Mouse (Mus musculus): Measurements from ENCODE around the gene C3ar1. TPM values are rescaled to one million over a fixed set of nuclear protein-coding genes. Genes with fewer than 3 reads are reported as not detected.

The C3ar1 gene
- polyA plus RNA-seq, 1 experiment from 2014 or later, result 2.1 TPM

- 61% methylated on average over 4 of the region's 4 CpGs for WGBS (ENCODE audit: insufficient replicate concordance)
- no peaks in the 10 kb centered on the region for H3K9me3 ChIP-seq (ENCODE audit: low read length)
- peak; percentile 50; the same call in 1 of the 2 replicates for ATAC-seq
- H3K9ac ChIP-seq (replicated peaks), result no peak overlapping the region
- H3K4me3 ChIP-seq (ENCODE audit: low read depth, low read length), result no peak overlapping the region
- no peak overlapping the region for H3K27ac ChIP-seq (ENCODE audit: low read depth)
- no peaks in the 10 kb centered on the region for H3K27me3 ChIP-seq (ENCODE audit: insufficient read depth, low read length)
- peaks cover 65% of the 10 kb centered on the region for H3K36me3 ChIP-seq (replicated peaks; ENCODE audit: insufficient read depth, low read length)
- TF ChIP-seq CTCF (IDR thresholded peaks at IDR 0.05; ENCODE audit: low read depth), result peak; percentile 92
- TF ChIP-seq EP300 (IDR thresholded peaks at IDR 0.05; ENCODE audit: low read depth), result no peak
- no peaks in the 10 kb centered on the region for H3K4me1 ChIP-seq (ENCODE audit: insufficient read depth)
- peak; percentile 54 for DNase-seq
- no peak overlapping the region for H3K4me2 ChIP-seq (ENCODE audit: low read depth, low read length)
Observed at GRCm38 (mm10) chr6:122834365-122834764, 21.6 kb downstream of the C3ar1 start.

- Histone ChIP-seq H3K9ac (replicated peaks) (no peak overlapping the region), H3K36me3 (replicated peaks; ENCODE audit: insufficient read depth, low read length) (peaks cover 59% of the 10 kb centered on the region), H3K27me3 (ENCODE audit: insufficient read depth, low read length) (no peaks in the 10 kb centered on the region), H3K4me1 (ENCODE audit: insufficient read depth) (no peaks in the 10 kb centered on the region), H3K27ac (ENCODE audit: low read depth) (no peak overlapping the region), H3K4me2 (ENCODE audit: low read depth, low read length) (no peak overlapping the region), H3K9me3 (ENCODE audit: low read length) (no peaks in the 10 kb centered on the region), H3K4me3 (ENCODE audit: low read depth, low read length) (no peak overlapping the region)
- DNase-seq (no peak), ATAC-seq (no peak)
- no peak for TF ChIP-seq CTCF (IDR thresholded peaks at IDR 0.05; ENCODE audit: low read depth)
- TF ChIP-seq EP300 (IDR thresholded peaks at IDR 0.05; ENCODE audit: low read depth), result no peak
- 73% methylated on average over 7 of the region's 7 CpGs for WGBS (ENCODE audit: insufficient replicate concordance)
Observed at GRCm38 (mm10) chr6:122832880-122833279, 23.1 kb downstream of the C3ar1 start.

GRCm38 (mm10) chr6:122828086-122828485 is 27.9 kb downstream of the C3ar1 start:
- Histone ChIP-seq H3K4me3 (ENCODE audit: low read depth, low read length) (no peak overlapping the region), H3K9ac (replicated peaks) (no peak overlapping the region), H3K9me3 (ENCODE audit: low read length) (no peaks in the 10 kb centered on the region), H3K27me3 (ENCODE audit: insufficient read depth, low read length) (no peaks in the 10 kb centered on the region), H3K36me3 (replicated peaks; ENCODE audit: insufficient read depth, low read length) (peaks cover 21% of the 10 kb centered on the region), H3K4me2 (ENCODE audit: low read depth, low read length) (no peak overlapping the region), H3K27ac (ENCODE audit: low read depth) (no peak overlapping the region), H3K4me1 (ENCODE audit: insufficient read depth) (peaks cover 33% of the 10 kb centered on the region)
- no peak for ATAC-seq
- WGBS (ENCODE audit: insufficient replicate concordance), result 53% methylated on average over 13 of the region's 13 CpGs
- TF ChIP-seq EP300 (IDR thresholded peaks at IDR 0.05; ENCODE audit: low read depth), result no peak
- peak; percentile 69 for TF ChIP-seq CTCF (IDR thresholded peaks at IDR 0.05; ENCODE audit: low read depth)
- peak; percentile 53 for DNase-seq

- Histone ChIP-seq H3K4me1 (ENCODE audit: insufficient read depth) (peaks cover 42% of the 10 kb centered on the region), H3K9ac (replicated peaks) (peak overlapping the region; percentile 59), H3K27me3 (ENCODE audit: insufficient read depth, low read length) (no peaks in the 10 kb centered on the region), H3K9me3 (ENCODE audit: low read length) (no peaks in the 10 kb centered on the region), H3K36me3 (replicated peaks; ENCODE audit: insufficient read depth, low read length) (peaks cover 11% of the 10 kb centered on the region), H3K4me2 (ENCODE audit: low read depth, low read length) (peak overlapping the region; percentile 89), H3K4me3 (ENCODE audit: low read depth, low read length) (peak overlapping the region; percentile 48), H3K27ac (ENCODE audit: low read depth) (peak overlapping the region; percentile 44; the same call in 1 of the 2 replicates)
- ATAC-seq (peak; percentile 91), DNase-seq (peak; percentile 66)
- TF ChIP-seq CTCF (IDR thresholded peaks at IDR 0.05; ENCODE audit: low read depth), result no peak
- TF ChIP-seq EP300 (IDR thresholded peaks at IDR 0.05; ENCODE audit: low read depth), result no peak
- WGBS (ENCODE audit: insufficient replicate concordance), result 5% methylated on average over 29 of the region's 29 CpGs
Observed at GRCm38 (mm10) chr6:122825923-122826742, 29.8 kb downstream of the C3ar1 start.

GRCm38 (mm10) chr6:122825166-122825565 is 30.8 kb downstream of the C3ar1 start:
- Histone ChIP-seq H3K9me3 (ENCODE audit: low read length) (no peaks in the 10 kb centered on the region), H3K9ac (replicated peaks) (no peak overlapping the region), H3K27ac (ENCODE audit: low read depth) (no peak overlapping the region), H3K4me2 (ENCODE audit: low read depth, low read length) (no peak overlapping the region), H3K36me3 (replicated peaks; ENCODE audit: insufficient read depth, low read length) (peaks cover 7% of the 10 kb centered on the region; the same call in 1 of the 2 replicates), H3K4me3 (ENCODE audit: low read depth, low read length) (no peak overlapping the region), H3K4me1 (ENCODE audit: insufficient read depth) (peaks cover 52% of the 10 kb centered on the region), H3K27me3 (ENCODE audit: insufficient read depth, low read length) (no peaks in the 10 kb centered on the region)
- TF ChIP-seq EP300 (IDR thresholded peaks at IDR 0.05; ENCODE audit: low read depth) (no peak), CTCF (IDR thresholded peaks at IDR 0.05; ENCODE audit: low read depth) (no peak)
- ATAC-seq (no peak), DNase-seq (no peak)
- 86% methylated on average over 9 of the region's 9 CpGs for WGBS (ENCODE audit: insufficient replicate concordance)

GRCm38 (mm10) chr6:122824086-122824485 is 31.9 kb downstream of the C3ar1 start:
- TF ChIP-seq CTCF (IDR thresholded peaks at IDR 0.05; ENCODE audit: low read depth) (no peak), EP300 (IDR thresholded peaks at IDR 0.05; ENCODE audit: low read depth) (no peak)
- H3K4me1 ChIP-seq (ENCODE audit: insufficient read depth), result peaks cover 59% of the 10 kb centered on the region
- WGBS (ENCODE audit: insufficient replicate concordance), result 68% methylated on average over 10 of the region's 10 CpGs
- ATAC-seq, result no peak
- H3K9ac ChIP-seq (replicated peaks), result no peak overlapping the region
- H3K27ac ChIP-seq (ENCODE audit: low read depth), result no peak overlapping the region
- H3K36me3 ChIP-seq (replicated peaks; ENCODE audit: insufficient read depth, low read length), result peaks cover 7% of the 10 kb centered on the region; the same call in 1 of the 2 replicates
- H3K9me3 ChIP-seq (ENCODE audit: low read length), result no peaks in the 10 kb centered on the region
- H3K4me2 ChIP-seq (ENCODE audit: low read depth, low read length), result no peak overlapping the region
- H3K4me3 ChIP-seq (ENCODE audit: low read depth, low read length), result no peak overlapping the region
- no peak for DNase-seq
- H3K27me3 ChIP-seq (ENCODE audit: insufficient read depth, low read length), result no peaks in the 10 kb centered on the region

Data from liver, postnatal 0 days (tissue).